Mouse (Mus musculus) MEL (cell line): ENCODE results near the gene Mnt.

Experiments used
- E2F4 ChIP-seq: IDR thresholded peaks from 2 replicates; pipeline ENCODE4 v1.6.1; 2011; ENCODE audit warnings: low read depth, low read length, improper control_type of control experiment, borderline replicate concordance
- USF1 ChIP-seq: IDR thresholded peaks from 2 replicates; pipeline ENCODE4 v1.6.1; 2014; ENCODE audit warnings: low read depth, mild to moderate bottlenecking, inconsistent platforms, low read length, improper control_type of control experiment, moderate library complexity

- TF ChIP-seq E2F4 (no peak), USF1 (no peak)
These were observed 20.6 kb upstream of the Mnt start for GRCm38 (mm10) chr11:74810134-74810533.
